In genomic region chr16:41846903-41847302, GRCm38 (mm10) we compare ENCODE assay signal across 17 mouse cellular contexts.
"Had no signal": no experiment of that assay in that cellular context is flagged by ENCODE, and none has a peak within 500 bp of the region (broad histone marks: within the 10 kb centered on the region; RNA-seq: fewer than 3 reads in every experiment).

No protein-coding gene starts in this region.

- H3K27ac ChIP-seq: left cerebral cortex, adult 2 months; limb, embryonic 10.5 days; liver, embryonic 15.5 days; midbrain, embryonic 13.5 days; neural tube, embryonic 13.5 days had no signal

- H3K27me3 ChIP-seq: liver, embryonic 15.5 days; midbrain, embryonic 13.5 days; neural tube, embryonic 13.5 days had no signal

- ATAC-seq: lung, postnatal 0 days; midbrain, embryonic 13.5 days had no signal

- H3K9ac ChIP-seq: liver, embryonic 15.5 days; midbrain, embryonic 13.5 days; neural tube, embryonic 13.5 days had no signal

- H3K4me3 ChIP-seq: left cerebral cortex, adult 2 months; limb, embryonic 10.5 days; liver, embryonic 15.5 days; midbrain, embryonic 13.5 days; neural tube, embryonic 13.5 days had no signal

- H3K36me3 ChIP-seq: limb, embryonic 10.5 days; liver, embryonic 15.5 days; midbrain, embryonic 13.5 days; neural tube, embryonic 13.5 days had no signal

- H3K9me3 ChIP-seq: limb, embryonic 10.5 days; liver, embryonic 15.5 days; midbrain, embryonic 13.5 days; neural tube, embryonic 13.5 days had no signal

- DNase-seq: kidney, adult 18-20 months; kidney, postnatal 10 days; kidney, postnatal 4 days; lung, adult 2 months; lung, postnatal 36 days; retina, postnatal 1 day; right cerebral cortex, postnatal 4 days; spleen, adult 18-20 months; thymus, adult 2 months; thymus, postnatal 25 days had no signal

- H3K4me1 ChIP-seq: limb, embryonic 10.5 days; liver, embryonic 15.5 days; midbrain, embryonic 13.5 days; neural tube, embryonic 13.5 days had no signal

- H3K4me2 ChIP-seq: liver, embryonic 11.5 days; liver, embryonic 15.5 days; midbrain, embryonic 13.5 days; neural tube, embryonic 13.5 days had no signal
